Mouse (Mus musculus) embryonic fibroblast, embryonic 13.5 days (primary cell): ENCODE measurements around the gene Ppt2.

Experiments used
- CTCF ChIP-seq: IDR thresholded peaks from 2 replicates; pipeline ENCODE4 v1.5.1; 2011; ENCODE audit warnings: mild to moderate bottlenecking, control low read depth, low read length, moderate library complexity, borderline replicate concordance; ENCODE audit not compliant: insufficient read depth
- POLR2A ChIP-seq: IDR thresholded peaks from 2 replicates; pipeline ENCODE4 v1.6.1; 2011; ENCODE audit warnings: low read depth, mild to moderate bottlenecking, control low read depth, low read length, moderate library complexity

GRCm38 (mm10) chr17:34593752-34594525 lies 34.4 kb downstream of the Ppt2 start:
- TF ChIP-seq CTCF (0 out of 2 replicates have a peak, but pooled peaks have one; percentile 2), POLR2A (no peak)
